Mouse (Mus musculus): Measurements from ENCODE around the gene Olfr60. TPM values are rescaled to one million over a fixed set of nuclear protein-coding genes. Genes with fewer than 3 reads are reported as not detected.

The Olfr60 gene
- total RNA-seq (2015; ENCODE audit: low replicate concordance) (not detected in 2 replicates), total RNA-seq (2017; ENCODE audit: low replicate concordance) (not detected in 2 replicates)

GRCm38 (mm10) chr7:140361571-140361970, at the start of gene Olfr60:
Gene Olfr60 (minus strand): TSS chr7:140361671.
- no peak for ATAC-seq (replicated peaks; ENCODE audit: low FRiP score, poor library complexity, severe bottlenecking)

- ATAC-seq (replicated peaks; ENCODE audit: low FRiP score, poor library complexity, severe bottlenecking), result no peak
Measured at GRCm38 (mm10) chr7:140402818-140403217, 41.3 kb upstream of the Olfr60 start, which contains the start of gene Olfr531. Gene Olfr531 (minus strand): TSS chr7:140402918.

GRCm38 (mm10) chr7:140376911-140377310, 15.4 kb upstream of the Olfr60 start:
- no peak for ATAC-seq (replicated peaks; ENCODE audit: low FRiP score, poor library complexity, severe bottlenecking)

GRCm38 (mm10) chr7:140376231-140376630, 14.8 kb upstream of the Olfr60 start, which contains the start of gene Olfr530:
Gene Olfr530 (minus strand): TSS chr7:140376331.
- ATAC-seq (replicated peaks; ENCODE audit: low FRiP score, poor library complexity, severe bottlenecking), result no peak

GRCm38 (mm10) chr7:140374300-140374699, 12.8 kb upstream of the Olfr60 start:
- no peak for ATAC-seq (replicated peaks; ENCODE audit: low FRiP score, poor library complexity, severe bottlenecking)

GRCm38 (mm10) chr7:140333717-140334116, 27.8 kb downstream of the Olfr60 start, which contains the start of gene Olfr527:
Gene Olfr527 (plus strand): TSS chr7:140334017.
- no peak for ATAC-seq (replicated peaks; ENCODE audit: low FRiP score, poor library complexity, severe bottlenecking)

GRCm38 (mm10) chr7:140329766-140330304, 31.6 kb downstream of the Olfr60 start:
- no peak for ATAC-seq (replicated peaks; ENCODE audit: low FRiP score, poor library complexity, severe bottlenecking)

GRCm38 (mm10) chr7:140321135-140321534, 40.3 kb downstream of the Olfr60 start:
- ATAC-seq (replicated peaks; ENCODE audit: low FRiP score, poor library complexity, severe bottlenecking), result no peak

- ATAC-seq (replicated peaks; ENCODE audit: low FRiP score, poor library complexity, severe bottlenecking), result no peak
Measured at GRCm38 (mm10) chr7:140320558-140320957, 40.9 kb downstream of the Olfr60 start, which contains the start of gene Olfr525. Gene Olfr525 (plus strand): TSS chr7:140320858.

GRCm38 (mm10) chr7:140319861-140320385, 41.5 kb downstream of the Olfr60 start:
- ATAC-seq (replicated peaks; ENCODE audit: low FRiP score, poor library complexity, severe bottlenecking), result no peak

- ATAC-seq (replicated peaks; ENCODE audit: low FRiP score, poor library complexity, severe bottlenecking), result no peak
Measured at GRCm38 (mm10) chr7:140299416-140299815, 62.1 kb downstream of the Olfr60 start.

- no peak for ATAC-seq (replicated peaks; ENCODE audit: low FRiP score, poor library complexity, severe bottlenecking)
Measured at GRCm38 (mm10) chr7:140296876-140297275, 64.6 kb downstream of the Olfr60 start.

GRCm38 (mm10) chr7:140295746-140296145, 65.7 kb downstream of the Olfr60 start:
- no peak for ATAC-seq (replicated peaks; ENCODE audit: low FRiP score, poor library complexity, severe bottlenecking)

Other genes with a start within 250 kb of the Olfr60 start
- 0.84 and 3.3 TPM in 2 replicates for gene Paox, start 245.9 kb downstream of the Olfr60 start, total RNA-seq (2015; ENCODE audit: low replicate concordance)
- gene Paox, start 245.9 kb downstream of the Olfr60 start, total RNA-seq (2017; ENCODE audit: low replicate concordance), result 1.2 and 7.9 TPM in 2 replicates
- 12.5 and 23.4 TPM in 2 replicates for gene Echs1, start 245.2 kb downstream of the Olfr60 start, total RNA-seq (2015; ENCODE audit: low replicate concordance)
- gene Echs1, start 245.2 kb downstream of the Olfr60 start, total RNA-seq (2017; ENCODE audit: low replicate concordance), result 9.2 and 25.3 TPM in 2 replicates
- 2.1 and 2.5 TPM in 2 replicates for gene Mtg1, start 224.1 kb downstream of the Olfr60 start, total RNA-seq (2015; ENCODE audit: low replicate concordance)
- 1.6 TPM in 1 of 2 replicates, not detected in the other for gene Mtg1, start 224.1 kb downstream of the Olfr60 start, total RNA-seq (2017; ENCODE audit: low replicate concordance)
- gene Sprn, start 206.8 kb downstream of the Olfr60 start, total RNA-seq (2015; ENCODE audit: low replicate concordance), result not detected in 2 replicates
- gene Sprn, start 206.8 kb downstream of the Olfr60 start, total RNA-seq (2017; ENCODE audit: low replicate concordance), result not detected in 2 replicates
- gene Olfr522, start 196.9 kb downstream of the Olfr60 start, total RNA-seq (2015; ENCODE audit: low replicate concordance), result not detected in 2 replicates
- not detected in 2 replicates for gene Olfr522, start 196.9 kb downstream of the Olfr60 start, total RNA-seq (2017; ENCODE audit: low replicate concordance)
- gene Olfr523, start 188.5 kb downstream of the Olfr60 start, total RNA-seq (2015; ENCODE audit: low replicate concordance), result not detected in 2 replicates
- gene Olfr523, start 188.5 kb downstream of the Olfr60 start, total RNA-seq (2017; ENCODE audit: low replicate concordance), result not detected in 2 replicates
- 0.19 TPM in 1 of 2 replicates, not detected in the other for gene Olfr524, start 155.7 kb downstream of the Olfr60 start, total RNA-seq (2015; ENCODE audit: low replicate concordance)
- gene Olfr524, start 155.7 kb downstream of the Olfr60 start, total RNA-seq (2017; ENCODE audit: low replicate concordance), result not detected in 2 replicates
- gene Cd163l1, start 143.4 kb downstream of the Olfr60 start, total RNA-seq (2015; ENCODE audit: low replicate concordance), result not detected in 2 replicates
- not detected in 2 replicates for gene Cd163l1, start 143.4 kb downstream of the Olfr60 start, total RNA-seq (2017; ENCODE audit: low replicate concordance)
- gene 5830411N06Rik, start 114.4 kb downstream of the Olfr60 start, total RNA-seq (2015; ENCODE audit: low replicate concordance), result not detected in 2 replicates
- 0.42 TPM in 1 of 2 replicates, not detected in the other for gene 5830411N06Rik, start 114.4 kb downstream of the Olfr60 start, total RNA-seq (2017; ENCODE audit: low replicate concordance)
- not detected in 2 replicates for gene Olfr525, start 40.8 kb downstream of the Olfr60 start, total RNA-seq (2015; ENCODE audit: low replicate concordance)
- gene Olfr525, start 40.8 kb downstream of the Olfr60 start, total RNA-seq (2017; ENCODE audit: low replicate concordance), result under 0.01 TPM in 1 of 2 replicates, not detected in the other
- not detected in 2 replicates for gene Olfr527, start 27.7 kb downstream of the Olfr60 start, total RNA-seq (2015; ENCODE audit: low replicate concordance)
- gene Olfr527, start 27.7 kb downstream of the Olfr60 start, total RNA-seq (2017; ENCODE audit: low replicate concordance), result not detected in 2 replicates
- gene Olfr530, start 14.7 kb upstream of the Olfr60 start, total RNA-seq (2015; ENCODE audit: low replicate concordance), result not detected in 2 replicates
- gene Olfr530, start 14.7 kb upstream of the Olfr60 start, total RNA-seq (2017; ENCODE audit: low replicate concordance), result not detected in 2 replicates
- gene Olfr531, start 41.2 kb upstream of the Olfr60 start, total RNA-seq (2015; ENCODE audit: low replicate concordance), result not detected in 2 replicates
- not detected in 2 replicates for gene Olfr531, start 41.2 kb upstream of the Olfr60 start, total RNA-seq (2017; ENCODE audit: low replicate concordance)
- not detected in 2 replicates for gene Olfr532, start 60.0 kb upstream of the Olfr60 start, total RNA-seq (2015; ENCODE audit: low replicate concordance)
- not detected in 2 replicates for gene Olfr532, start 60.0 kb upstream of the Olfr60 start, total RNA-seq (2017; ENCODE audit: low replicate concordance)
- not detected in 2 replicates for gene Olfr533, start 101.7 kb upstream of the Olfr60 start, total RNA-seq (2015; ENCODE audit: low replicate concordance)
- not detected in 2 replicates for gene Olfr533, start 101.7 kb upstream of the Olfr60 start, total RNA-seq (2017; ENCODE audit: low replicate concordance)
- not detected in 2 replicates for gene Olfr535, start 122.5 kb upstream of the Olfr60 start, total RNA-seq (2015; ENCODE audit: low replicate concordance)
- gene Olfr535, start 122.5 kb upstream of the Olfr60 start, total RNA-seq (2017; ENCODE audit: low replicate concordance), result not detected in 2 replicates
- not detected in 2 replicates for gene Olfr536, start 145.7 kb upstream of the Olfr60 start, total RNA-seq (2015; ENCODE audit: low replicate concordance)
- gene Olfr536, start 145.7 kb upstream of the Olfr60 start, total RNA-seq (2017; ENCODE audit: low replicate concordance), result not detected in 2 replicates
- not detected in 2 replicates for gene Olfr538, start 206.2 kb upstream of the Olfr60 start, total RNA-seq (2015; ENCODE audit: low replicate concordance)
- gene Olfr538, start 206.2 kb upstream of the Olfr60 start, total RNA-seq (2017; ENCODE audit: low replicate concordance), result 2.0 TPM in 1 of 2 replicates, not detected in the other
- gene Olfr46, start 239.6 kb upstream of the Olfr60 start, total RNA-seq (2015; ENCODE audit: low replicate concordance), result 0.19 and 0.21 TPM in 2 replicates
- gene Olfr46, start 239.6 kb upstream of the Olfr60 start, total RNA-seq (2017; ENCODE audit: low replicate concordance), result 0.09 and 0.28 TPM in 2 replicates